Comparison of ENCODE assay signal across 15 mouse cellular contexts in the genomic region with DNA sequence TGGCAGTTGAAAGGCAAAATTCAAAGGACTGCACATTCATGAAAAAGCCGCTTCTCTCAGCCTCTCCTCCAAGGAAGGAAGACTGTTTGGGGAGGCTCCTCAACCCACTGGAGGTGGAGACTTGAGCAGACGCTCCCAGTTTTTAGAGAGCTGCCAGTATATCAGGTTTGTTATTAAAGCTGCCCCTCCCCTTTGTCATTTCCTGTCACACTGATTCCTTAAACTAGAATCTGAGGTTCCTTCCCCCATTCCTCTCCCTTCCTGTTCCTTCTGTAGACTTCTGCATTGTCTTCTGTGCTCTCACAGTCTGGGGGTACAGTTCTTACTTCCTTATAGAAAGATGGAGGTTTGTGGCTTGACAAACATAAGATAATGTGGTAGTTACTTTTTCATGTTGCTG.
DNase-seq lines count a peak whose midpoint lies in the region; ATAC-seq lines count a peak whose summit lies in the region.
"Had no signal": no experiment of that assay in that cellular context is flagged by ENCODE, and none has a peak within 500 bp of the region (broad histone marks: within the 10 kb centered on the region; RNA-seq: fewer than 3 reads in every experiment).

No protein-coding gene starts in this region.

- ATAC-seq in liver, embryonic 12.5 days: no peak
- no peak for ATAC-seq in liver, embryonic 11.5 days (replicated peaks; ENCODE audit: low FRiP score)
- no peak for ATAC-seq in embryonic facial prominence, embryonic 14.5 days (ENCODE audit: low read depth)
- peak; percentile 89 for ATAC-seq in monocyte, adult 5-6 weeks (replicated peaks; ENCODE audit: insufficient number of reproducible peaks, low FRiP score, low TSS enrichment, poor library complexity, severe bottlenecking)
- ATAC-seq: forebrain, postnatal 0 days; hindbrain, embryonic 16.5 days had no signal

- no peak overlapping the region for H3K4me3 ChIP-seq in liver, embryonic 12.5 days
- H3K4me3 ChIP-seq in liver, embryonic 11.5 days (ENCODE audit: low read depth, low read length): no peak overlapping the region
- no peak overlapping the region for H3K4me3 ChIP-seq in embryonic facial prominence, embryonic 14.5 days (ENCODE audit: low read depth, low read length)
- H3K4me3 ChIP-seq: left cerebral cortex, adult 2 months; liver, embryonic 13.5 days; stomach, embryonic 15.5 days had no signal

- H3K27ac ChIP-seq in liver, embryonic 12.5 days: no peak overlapping the region
- no peak overlapping the region for H3K27ac ChIP-seq in liver, embryonic 11.5 days (ENCODE audit: low read depth, low read length)
- H3K27ac ChIP-seq in embryonic facial prominence, embryonic 14.5 days (replicated peaks; ENCODE audit: low read depth, low read length): no peak overlapping the region
- H3K27ac ChIP-seq: left cerebral cortex, adult 2 months; liver, embryonic 13.5 days; stomach, embryonic 15.5 days had no signal

- H3K36me3 ChIP-seq in liver, embryonic 12.5 days: no peaks in the 10 kb centered on the region
- H3K36me3 ChIP-seq in liver, embryonic 11.5 days (ENCODE audit: control insufficient read depth, insufficient read depth, low read length): no peaks in the 10 kb centered on the region
- H3K36me3 ChIP-seq in embryonic facial prominence, embryonic 14.5 days (ENCODE audit: control insufficient read depth, insufficient read depth, low read length): no peaks in the 10 kb centered on the region
- H3K36me3 ChIP-seq: liver, embryonic 13.5 days; stomach, embryonic 15.5 days had no signal

- peaks cover 16% of the 10 kb centered on the region for H3K27me3 ChIP-seq in liver, embryonic 12.5 days (replicated peaks)
- no peaks in the 10 kb centered on the region for H3K27me3 ChIP-seq in liver, embryonic 11.5 days (replicated peaks; ENCODE audit: control insufficient read depth, insufficient read depth, low read length)
- H3K27me3 ChIP-seq in embryonic facial prominence, embryonic 14.5 days (replicated peaks; ENCODE audit: control insufficient read depth, insufficient read depth, low read length): no peaks in the 10 kb centered on the region
- H3K27me3 ChIP-seq: stomach, embryonic 15.5 days had no signal

- WGBS in liver, embryonic 12.5 days (ENCODE audit: insufficient replicate concordance): 8% methylated on average over 2 of the region's 2 CpGs
- WGBS in liver, embryonic 11.5 days: 24% methylated on average over 2 of the region's 2 CpGs
- 24% methylated on average over 2 of the region's 2 CpGs for WGBS in embryonic facial prominence, embryonic 14.5 days

- no peak for DNase-seq in liver, embryonic 11.5 days (ENCODE audit: low spot score)
- peak; percentile 7 for DNase-seq in R1 (ENCODE audit: low read depth, low spot score)
- DNase-seq in embryonic facial prominence, embryonic 14.5 days (ENCODE audit: low spot score): peak; percentile 48
- DNase-seq in gastrocnemius, adult 8-10 months (ENCODE audit: low spot score in 2 of 2): no peak
- no peak for DNase-seq in cerebellum, adult 8-10 months
- DNase-seq: cerebellum, postnatal 25 days; forebrain, postnatal 0 days; kidney, postnatal 36 days; liver, embryonic 13.5 days; right cerebral cortex, postnatal 25 days had no signal

- no peak overlapping the region for H3K9ac ChIP-seq in liver, embryonic 12.5 days
- no peak overlapping the region for H3K9ac ChIP-seq in liver, embryonic 11.5 days (ENCODE audit: low read depth, low read length)
- H3K9ac ChIP-seq in embryonic facial prominence, embryonic 14.5 days (ENCODE audit: low read depth, low read length): no peak overlapping the region
- H3K9ac ChIP-seq: forebrain, postnatal 0 days; liver, embryonic 13.5 days; stomach, embryonic 15.5 days had no signal

- H3K4me1 ChIP-seq in liver, embryonic 12.5 days: peaks cover 40% of the 10 kb centered on the region
- H3K4me1 ChIP-seq in liver, embryonic 11.5 days (replicated peaks; ENCODE audit: control insufficient read depth, insufficient read depth, low read length): peaks cover 5% of the 10 kb centered on the region
- H3K4me1 ChIP-seq in embryonic facial prominence, embryonic 14.5 days (ENCODE audit: control insufficient read depth, insufficient read depth, low read length): no peaks in the 10 kb centered on the region

- peak overlapping the region; percentile 6; the same call in 1 of the 2 replicates for H3K4me2 ChIP-seq in liver, embryonic 12.5 days
- no peak overlapping the region for H3K4me2 ChIP-seq in liver, embryonic 11.5 days
- H3K4me2 ChIP-seq in embryonic facial prominence, embryonic 14.5 days (ENCODE audit: low read depth, low read length): no peak overlapping the region
- H3K4me2 ChIP-seq: liver, embryonic 13.5 days; stomach, embryonic 15.5 days had no signal

- H3K9me3 ChIP-seq in liver, embryonic 12.5 days (replicated peaks): no peaks in the 10 kb centered on the region
- H3K9me3 ChIP-seq in liver, embryonic 11.5 days (ENCODE audit: control insufficient read depth, low read length): no peaks in the 10 kb centered on the region
- no peaks in the 10 kb centered on the region for H3K9me3 ChIP-seq in embryonic facial prominence, embryonic 14.5 days (ENCODE audit: control insufficient read depth, low read length)
- H3K9me3 ChIP-seq: liver, embryonic 13.5 days; stomach, embryonic 15.5 days had no signal

Comparison
In these comparisons a context has a peak if more than half of its experiments do, and no peak if none do; other contexts are left out.
1. DNase-seq: peak in R1 (single experiment) and embryonic facial prominence, embryonic 14.5 days (single experiment); none in liver, embryonic 11.5 days (single experiment), gastrocnemius, adult 8-10 months (0 of 2) and cerebellum, adult 8-10 months (single experiment).